Mouse (Mus musculus) c-Kit-positive CD71-negative TER-119-negative erythroid progenitor cells, embryonic 14.5 days (primary cell): ENCODE measurements around the gene Gsdma.
A peak's percentile ranks its signal among the peaks of the same experiment; 100 is the strongest.
"Not testable (repeated sequence)": the region's sequence is repeated elsewhere in the genome, so short reads cannot be mapped to it uniquely, and the experiment has no call there.

Source experiments
- DNase-seq: peaks from one replicate; pipeline ENCODE4 v3.0.0-alpha.2; 2013; ENCODE audit warnings: low read depth

Gsdma gene

GRCm38 (mm10) chr11:98710416-98711045, 46.4 kb downstream of the Gsdma start:
- peak; percentile 95 for DNase-seq

GRCm38 (mm10) chr11:98711046-98711434, 46.9 kb downstream of the Gsdma start:
- no peak for DNase-seq

GRCm38 (mm10) chr11:98712009-98712408, 47.9 kb downstream of the Gsdma start:
- DNase-seq = not testable (repeated sequence)

GRCm38 (mm10) chr11:98713703-98714102, 49.6 kb downstream of the Gsdma start:
- DNase-seq = no peak

- no peak for DNase-seq
These were observed 51.8 kb downstream of the Gsdma start for GRCm38 (mm10) chr11:98715946-98716345.

- no peak for DNase-seq
These were observed 53.8 kb downstream of the Gsdma start for GRCm38 (mm10) chr11:98717904-98718303.

DNA sequence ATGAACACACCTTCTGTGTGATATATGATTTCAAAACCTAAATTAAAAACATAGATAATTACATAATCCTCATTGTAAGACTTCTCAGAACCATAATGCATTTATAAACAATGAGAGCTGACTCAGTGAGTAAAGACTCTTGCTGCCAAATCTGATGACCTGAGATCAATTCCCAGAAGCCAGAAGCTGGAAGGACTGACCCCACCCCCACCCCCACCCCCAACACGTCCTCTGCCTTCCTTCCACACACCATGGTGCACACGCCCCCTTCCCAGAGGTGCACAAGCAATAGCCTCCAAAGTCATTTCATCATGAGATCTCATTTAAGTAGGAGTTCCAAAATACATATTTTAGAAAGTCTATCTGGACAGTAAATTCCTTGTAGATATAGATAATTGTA, 56.6 kb downstream of the Gsdma start:
- DNase-seq = no peak

DNA sequence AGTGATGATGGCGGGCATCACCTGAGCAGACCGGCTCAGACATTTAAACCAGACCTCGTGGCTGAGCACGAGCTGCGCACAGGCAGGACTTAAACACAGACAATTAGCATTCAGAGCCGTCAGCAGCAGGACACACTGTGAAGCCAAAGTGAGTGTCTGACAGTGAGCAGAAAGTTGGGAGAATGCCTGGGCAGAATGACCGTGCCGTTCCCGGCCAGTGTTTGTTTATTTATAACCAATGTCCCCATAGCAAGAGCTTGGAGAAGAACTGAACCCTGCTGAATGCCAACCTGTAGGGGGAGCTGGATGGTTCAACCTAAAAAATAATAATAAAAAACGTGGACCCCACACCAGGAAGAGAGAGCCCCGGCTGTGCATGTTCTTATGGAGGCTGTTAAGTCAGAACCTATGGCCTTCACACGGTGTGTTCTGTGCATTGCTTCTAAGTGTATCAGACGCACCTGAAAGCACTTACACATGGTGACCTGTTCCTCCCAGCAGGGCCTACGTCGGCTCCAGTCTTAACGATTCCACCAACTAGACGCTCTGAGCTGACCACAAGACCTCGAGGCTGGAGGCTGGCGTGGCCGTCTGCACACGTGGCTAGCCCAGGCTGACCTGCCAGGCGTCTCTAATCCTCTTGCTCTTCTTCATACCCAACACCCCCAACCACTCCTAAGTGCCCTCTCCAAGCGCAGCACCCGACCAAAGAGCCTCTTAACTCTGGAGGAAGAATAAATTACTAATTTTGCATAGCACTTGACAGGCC, 57.5 kb downstream of the Gsdma start:
- DNase-seq = no peak

GRCm38 (mm10) chr11:98723098-98723497, 58.9 kb downstream of the Gsdma start:
- DNase-seq = no peak

DNA sequence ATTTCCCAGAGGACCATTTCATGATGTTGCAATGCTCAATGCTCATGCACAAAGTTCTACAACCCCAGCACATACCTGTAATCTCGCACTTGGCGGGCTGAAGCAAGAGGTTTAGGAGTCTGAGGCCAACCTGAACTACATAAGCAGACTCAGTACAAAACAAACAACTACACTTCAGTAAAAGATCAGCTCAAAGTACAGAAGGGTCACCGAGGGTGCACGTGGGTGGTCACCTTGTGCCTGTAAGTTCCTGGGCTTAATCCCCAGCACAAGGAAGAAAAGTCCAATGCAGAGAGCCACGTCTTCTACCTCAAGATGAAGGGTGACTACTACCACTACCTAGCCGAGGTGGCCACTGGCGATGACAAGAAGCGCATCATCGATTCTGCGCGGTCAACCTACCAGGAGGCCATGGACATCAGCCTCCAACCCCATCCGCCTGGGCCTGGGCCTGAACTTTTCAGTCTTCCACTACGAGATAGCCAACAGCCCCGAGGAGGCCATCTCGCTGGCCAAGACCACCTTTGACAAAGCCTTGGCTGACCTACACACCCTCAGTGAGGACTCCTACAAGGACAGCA, 61.9 kb downstream of the Gsdma start:
- DNase-seq = no peak
